Mouse (Mus musculus) lung, postnatal 0 days (tissue): ENCODE measurements around the gene Olfr1279. TPM values are rescaled to one million over a fixed set of nuclear protein-coding genes. Genes with fewer than 3 reads are reported as not detected.

ENCODE experiments used
- ATAC-seq: fragments of 200-750 bp; cut with Nextera tagmentation; 2 replicates; pipeline ENCODE4 v1.8.0; 2017; ENCODE audit warnings: moderate library complexity
- DNase-seq: peaks from one replicate; pipeline ENCODE4 v3.0.0-alpha.2; 2016; ENCODE audit warnings: low spot score
- H3K27ac ChIP-seq: fragments of 300-500 bp; sonication (generic); 2 replicates; pipeline ENCODE4 v1.5.1; 2014; ENCODE audit warnings: antibody characterized with exemption, mild to moderate bottlenecking, low read length, mixed read lengths
- H3K27me3 ChIP-seq: fragments of 300-500 bp; sonication (generic); replicated peaks from 2 replicates; pipeline ENCODE4 v1.6.1; 2014; ENCODE audit warnings: low read length, mixed read lengths; ENCODE audit not compliant: insufficient read depth
- H3K36me3 ChIP-seq: fragments of 300-500 bp; sonication (generic); 2 replicates; pipeline ENCODE4 v1.6.1; 2014; ENCODE audit warnings: low read length, mixed read lengths; ENCODE audit not compliant: insufficient read depth
- H3K4me1 ChIP-seq: fragments of 300-500 bp; sonication (generic); 2 replicates; pipeline ENCODE4 v1.6.1; 2014; ENCODE audit warnings: antibody characterized with exemption, low read depth, low read length, mixed read lengths; ENCODE audit not compliant: insufficient read depth
- H3K4me2 ChIP-seq: fragments of 300-500 bp; sonication (generic); replicated peaks from 2 replicates; pipeline ENCODE4 v1.6.1; 2014; ENCODE audit warnings: low read depth, mild to moderate bottlenecking, low read length, moderate library complexity, mixed read lengths
- H3K4me3 ChIP-seq: fragments of 300-500 bp; sonication (generic); 2 replicates; pipeline ENCODE4 v1.5.1; 2014; ENCODE audit warnings: low read depth, low read length
- H3K9ac ChIP-seq: fragments of 300-500 bp; sonication (generic); replicated peaks from 2 replicates; pipeline ENCODE4 v1.6.1; 2014; ENCODE audit warnings: low read depth, mild to moderate bottlenecking
- H3K9me3 ChIP-seq: fragments of 300-500 bp; sonication (generic); 2 replicates; pipeline ENCODE4 v1.6.1; 2016; ENCODE audit warnings: low read length, mixed read lengths
- CTCF ChIP-seq: IDR thresholded peaks from 2 replicates; pipeline ENCODE4 v1.5.1; 2016; ENCODE audit warnings: antibody characterized with exemption, mild to moderate bottlenecking
- EP300 ChIP-seq: IDR thresholded peaks from 2 replicates; pipeline ENCODE4 v1.6.1; 2016; ENCODE audit warnings: antibody characterized with exemption, mild to moderate bottlenecking, control low read depth
- WGBS: fragments of 180-500 bp; shearing (Covaris S2); extraction: QIAGEN DNeasy Blood & Tissue Kit; methylation state at CpG from one replicate; pipeline ENCODE4 v1.1.7; 2014; 5-methylcytosine and 5-hydroxymethylcytosine counted together
- polyA plus RNA-seq: library from polyadenylated mRNA; unstranded; fragments of >200 nt; fragmentation: Nextera tagmentation; extraction: Ambion mirVana; gene quantifications from 2 replicates; pipeline ENCODE4 v1.2.1, GENCODE M21; 2015

Olfr1279 gene
- polyA plus RNA-seq, 1 experiment from 2014 or later, result not detected

GRCm38 (mm10) chr2:111335976-111336375 lies 35.5 kb downstream of the Olfr1279 start, which contains the start of gene Olfr1282:
Gene Olfr1282 (minus strand): TSS chr2:111336076.
- Histone ChIP-seq H3K9me3 (no peaks in the 10 kb centered on the region), H3K4me1 (no peaks in the 10 kb centered on the region), H3K4me3 (no peak within 1 kb of the TSS), H3K27me3 (no peaks in the 10 kb centered on the region), H3K27ac (no peak within 1 kb of the TSS), H3K36me3 (no peaks in the 10 kb centered on the region), H3K9ac (no peak within 1 kb of the TSS), H3K4me2 (no peak within 1 kb of the TSS)
- TF ChIP-seq CTCF (no peak), EP300 (no peak)
- WGBS, result 59% methylated on average over 2 of the region's 2 CpGs
- ATAC-seq (no peak), DNase-seq (no peak)

Other genes with a start within 250 kb of the Olfr1279 start
- gene Gm13941, start 194.7 kb upstream of the Olfr1279 start, polyA plus RNA-seq, result not detected in 2 replicates
- gene Gm15130, start 147.7 kb upstream of the Olfr1279 start, polyA plus RNA-seq, result not detected in 2 replicates
- gene 4930430A15Rik, start 71.0 kb upstream of the Olfr1279 start, polyA plus RNA-seq, result not detected in 2 replicates
- gene Olfr1275, start 65.3 kb upstream of the Olfr1279 start, polyA plus RNA-seq, result not detected in 2 replicates
- gene Olfr1276, start 46.1 kb upstream of the Olfr1279 start, polyA plus RNA-seq, result not detected in 2 replicates
- not detected in 2 replicates for gene Olfr1277, start 26.5 kb upstream of the Olfr1279 start, polyA plus RNA-seq
- gene Olfr1278, start 10.5 kb upstream of the Olfr1279 start, polyA plus RNA-seq, result not detected in 2 replicates
- not detected in 2 replicates for gene Olfr1280, start 13.4 kb downstream of the Olfr1279 start, polyA plus RNA-seq
- not detected in 2 replicates for gene Olfr1281, start 25.9 kb downstream of the Olfr1279 start, polyA plus RNA-seq
- not detected in 2 replicates for gene Olfr1282, start 35.4 kb downstream of the Olfr1279 start, polyA plus RNA-seq
- gene Olfr1283, start 66.2 kb downstream of the Olfr1279 start, polyA plus RNA-seq, result not detected in 2 replicates
- gene Olfr1284, start 74.9 kb downstream of the Olfr1279 start, polyA plus RNA-seq, result not detected in 2 replicates
- not detected in 2 replicates for gene Olfr1286, start 122.5 kb downstream of the Olfr1279 start, polyA plus RNA-seq
- not detected in 2 replicates for gene Olfr1287, start 148.5 kb downstream of the Olfr1279 start, polyA plus RNA-seq
- gene Olfr1288, start 173.5 kb downstream of the Olfr1279 start, polyA plus RNA-seq, result not detected in 2 replicates
- not detected in 2 replicates for gene Olfr1289, start 180.2 kb downstream of the Olfr1279 start, polyA plus RNA-seq
- gene Olfr1290, start 193.2 kb downstream of the Olfr1279 start, polyA plus RNA-seq, result not detected in 2 replicates
- not detected in 2 replicates for gene Olfr1291-ps1, start 196.5 kb downstream of the Olfr1279 start, polyA plus RNA-seq
- gene Olfr1293-ps, start 224.6 kb downstream of the Olfr1279 start, polyA plus RNA-seq, result not detected in 2 replicates
- gene Olfr1294, start 239.7 kb downstream of the Olfr1279 start, polyA plus RNA-seq, result not detected in 2 replicates